Mouse (Mus musculus): ENCODE measurements at regions not wholly inside any gene's neighbourhood (a gene's known extent, or its start where the extent isn't known, plus 50 kb on each side); places are given as distances from the start of the nearest gene placed in this dataset.
A peak's percentile ranks its signal among the peaks of the same experiment; 100 is the strongest.
"Not testable (repeated sequence)": the region's sequence is repeated elsewhere in the genome, so short reads cannot be mapped to it uniquely, and the experiment has no call there.

DNA sequence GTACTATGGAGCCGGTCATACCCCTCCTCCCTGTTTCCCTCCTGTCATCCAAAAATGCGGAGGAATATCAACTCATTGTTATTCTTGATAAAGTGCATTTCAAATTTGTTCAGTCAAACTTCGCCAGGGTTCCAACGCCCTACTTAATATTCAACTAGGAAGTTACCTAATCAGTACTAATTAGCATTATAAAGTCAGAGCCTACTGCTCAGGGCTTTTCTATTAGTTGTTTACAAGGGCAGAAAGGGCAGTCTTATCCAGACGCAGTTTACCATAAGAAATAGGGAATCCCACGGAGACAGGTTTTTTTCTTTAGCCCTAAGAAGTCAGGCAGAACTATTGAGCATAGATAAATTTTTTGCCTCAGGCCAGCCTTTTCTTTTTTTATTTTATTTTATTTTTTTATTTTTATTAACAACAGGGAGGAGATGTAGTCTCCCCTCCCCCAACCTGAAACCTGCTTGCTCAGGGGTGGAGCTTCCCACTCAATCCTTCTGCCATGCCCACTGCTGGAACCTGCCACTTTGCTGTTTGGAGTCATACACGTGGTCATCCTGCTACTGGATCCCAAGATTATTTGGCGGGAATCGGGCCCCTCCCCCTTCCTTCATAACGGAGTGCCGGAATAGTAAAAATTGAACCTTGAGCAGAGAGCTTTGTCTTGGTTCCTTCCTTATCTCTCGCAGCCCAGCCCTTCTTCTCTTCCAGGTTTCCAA is 632.9 kb downstream of the Cypt12 start:
- not testable (repeated sequence) for H3K27ac ChIP-seq (replicated peaks; ENCODE audit: low read depth, low read length); H3K36me3 ChIP-seq (ENCODE audit: control insufficient read depth, insufficient read depth, low read length); H3K4me1 ChIP-seq (ENCODE audit: control insufficient read depth, insufficient read depth, low read length); H3K4me2 ChIP-seq (ENCODE audit: low read depth, low read length); H3K9me3 ChIP-seq (ENCODE audit: control insufficient read depth, low read length); H3K4me3 ChIP-seq (ENCODE audit: low read depth, low read length); ATAC-seq (ENCODE audit: low read depth); H3K27me3 ChIP-seq (replicated peaks; ENCODE audit: control insufficient read depth, insufficient read depth, low read length); H3K9ac ChIP-seq (ENCODE audit: low read depth, low read length); DNase-seq (ENCODE audit: low spot score)
- 67% methylated on average over 12 of the region's 12 CpGs for WGBS

DNA sequence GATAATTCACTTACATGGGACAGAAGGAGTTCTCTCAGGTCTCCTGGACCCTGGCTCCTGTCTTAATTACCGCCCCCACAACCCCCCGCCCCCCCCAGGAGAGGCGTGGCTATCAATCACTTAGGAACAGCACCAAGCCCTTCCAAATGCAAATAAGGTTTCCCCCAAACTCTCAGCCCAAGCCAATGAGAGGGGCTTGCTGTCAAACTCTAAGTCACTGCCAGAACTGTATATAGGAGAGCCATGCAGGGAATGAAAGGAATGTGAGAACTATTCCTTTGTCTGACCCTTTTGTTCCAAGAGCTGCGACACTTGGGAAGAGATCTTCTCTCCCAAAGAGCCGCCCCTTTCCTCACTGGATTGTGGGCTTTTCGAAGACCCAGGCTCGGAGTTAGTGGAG is 672.4 kb downstream of the Cypt12 start:
- no peaks in the 10 kb centered on the region for H3K36me3 ChIP-seq (ENCODE audit: control insufficient read depth, insufficient read depth, low read length)
- no peak overlapping the region for H3K4me3 ChIP-seq (ENCODE audit: low read depth, low read length)
- no peak overlapping the region for H3K27ac ChIP-seq (replicated peaks; ENCODE audit: low read depth, low read length)
- no peak for ATAC-seq (ENCODE audit: low read depth)
- H3K4me2 ChIP-seq (ENCODE audit: low read depth, low read length), result no peak overlapping the region
- peaks cover 21% of the 10 kb centered on the region for H3K4me1 ChIP-seq (ENCODE audit: control insufficient read depth, insufficient read depth, low read length)
- 30% methylated on average over 6 of the region's 7 CpGs for WGBS
- no peaks in the 10 kb centered on the region for H3K27me3 ChIP-seq (replicated peaks; ENCODE audit: control insufficient read depth, insufficient read depth, low read length)
- H3K9ac ChIP-seq (ENCODE audit: low read depth, low read length), result no peak overlapping the region
- DNase-seq (ENCODE audit: low spot score), result peak; percentile 4
- no peaks in the 10 kb centered on the region for H3K9me3 ChIP-seq (ENCODE audit: control insufficient read depth, low read length)

DNA sequence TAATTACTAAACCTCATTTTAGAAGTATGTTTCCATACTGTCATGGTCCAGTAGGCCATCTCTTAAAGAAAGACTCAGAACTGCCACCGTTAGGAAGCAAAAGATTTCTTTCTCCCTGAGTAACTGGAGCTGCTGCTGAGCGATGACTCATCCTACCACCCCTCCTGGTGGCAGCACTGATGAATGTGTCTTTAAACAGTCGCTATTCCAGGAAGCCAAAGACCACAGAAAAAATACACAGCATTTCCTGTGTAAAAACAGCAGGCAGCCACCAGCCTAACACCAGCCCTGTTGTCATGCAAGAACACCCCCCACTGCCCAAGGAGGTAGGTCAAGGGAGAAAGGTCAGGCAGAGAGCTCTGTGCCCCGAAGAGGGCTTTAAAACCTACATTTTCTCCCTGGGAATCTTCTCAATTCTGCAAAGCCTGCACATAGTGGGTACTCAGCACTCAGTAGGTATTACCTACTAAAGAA is 675.7 kb downstream of the Cypt12 start:
- Histone ChIP-seq H3K36me3 (ENCODE audit: control insufficient read depth, insufficient read depth, low read length) (no peaks in the 10 kb centered on the region), H3K9ac (ENCODE audit: low read depth, low read length) (no peak overlapping the region), H3K27ac (replicated peaks; ENCODE audit: low read depth, low read length) (peak overlapping the region; percentile 73), H3K9me3 (ENCODE audit: control insufficient read depth, low read length) (no peaks in the 10 kb centered on the region), H3K27me3 (replicated peaks; ENCODE audit: control insufficient read depth, insufficient read depth, low read length) (no peaks in the 10 kb centered on the region), H3K4me3 (ENCODE audit: low read depth, low read length) (0 out of 2 replicates have a peak overlapping the region, but pooled peaks have one; percentile 37), H3K4me2 (ENCODE audit: low read depth, low read length) (peak overlapping the region; percentile 68), H3K4me1 (ENCODE audit: control insufficient read depth, insufficient read depth, low read length) (peaks cover 22% of the 10 kb centered on the region)
- ATAC-seq (ENCODE audit: low read depth) (peak; percentile 73), DNase-seq (ENCODE audit: low spot score) (peak; percentile 90)
- 4% methylated on average over 4 of the region's 4 CpGs for WGBS

DNA sequence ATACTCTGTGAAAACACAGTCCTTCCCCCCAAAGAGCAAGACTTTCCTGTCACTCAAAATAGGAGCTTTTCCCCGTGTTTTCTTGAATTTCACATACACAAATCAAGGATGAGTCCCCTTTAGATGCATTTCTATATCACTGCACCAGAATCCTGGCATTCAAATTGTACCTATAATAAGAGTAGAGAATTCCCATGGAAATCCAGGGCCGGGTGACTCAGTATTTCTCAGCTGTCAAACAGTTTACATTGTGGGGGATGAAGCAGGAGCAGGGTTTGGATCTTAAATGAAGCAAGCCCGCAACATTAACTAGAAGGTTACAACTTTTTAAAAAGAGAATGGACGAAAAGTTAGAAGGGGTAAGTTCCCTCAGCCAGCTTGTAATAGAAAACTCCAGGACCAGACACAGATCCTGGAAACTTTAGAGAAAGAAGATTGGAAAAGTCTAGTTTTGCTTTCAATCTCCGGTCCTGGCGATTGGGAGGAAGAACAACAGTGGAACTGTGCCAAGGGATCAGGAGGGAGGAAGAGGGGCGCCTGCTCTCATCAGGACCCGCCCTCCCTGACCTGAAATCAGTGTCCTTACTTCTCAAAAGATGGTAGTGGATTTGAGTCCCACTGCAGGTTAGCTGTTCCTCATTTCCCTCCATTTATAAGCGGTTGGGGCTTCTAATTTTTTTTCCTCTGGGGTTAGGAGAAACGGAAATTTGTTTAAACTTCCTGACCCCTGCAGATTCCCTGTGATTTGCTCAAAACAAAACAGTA is 676.4 kb downstream of the Cypt12 start:
- H3K27ac ChIP-seq (replicated peaks; ENCODE audit: low read depth, low read length), result peak overlapping the region; percentile 73
- H3K27me3 ChIP-seq (replicated peaks; ENCODE audit: control insufficient read depth, insufficient read depth, low read length), result no peaks in the 10 kb centered on the region
- H3K4me2 ChIP-seq (ENCODE audit: low read depth, low read length), result peak overlapping the region; percentile 68
- DNase-seq (ENCODE audit: low spot score) (peak; percentile 85), ATAC-seq (ENCODE audit: low read depth) (no peak)
- H3K9ac ChIP-seq (ENCODE audit: low read depth, low read length), result peak overlapping the region; percentile 55; the same call in 1 of the 2 replicates
- WGBS, result 4% methylated on average over 9 of the region's 10 CpGs
- H3K4me1 ChIP-seq (ENCODE audit: control insufficient read depth, insufficient read depth, low read length), result peaks cover 22% of the 10 kb centered on the region
- H3K4me3 ChIP-seq (ENCODE audit: low read depth, low read length), result peak overlapping the region; percentile 37
- no peaks in the 10 kb centered on the region for H3K36me3 ChIP-seq (ENCODE audit: control insufficient read depth, insufficient read depth, low read length)
- H3K9me3 ChIP-seq (ENCODE audit: control insufficient read depth, low read length), result no peaks in the 10 kb centered on the region

DNA sequence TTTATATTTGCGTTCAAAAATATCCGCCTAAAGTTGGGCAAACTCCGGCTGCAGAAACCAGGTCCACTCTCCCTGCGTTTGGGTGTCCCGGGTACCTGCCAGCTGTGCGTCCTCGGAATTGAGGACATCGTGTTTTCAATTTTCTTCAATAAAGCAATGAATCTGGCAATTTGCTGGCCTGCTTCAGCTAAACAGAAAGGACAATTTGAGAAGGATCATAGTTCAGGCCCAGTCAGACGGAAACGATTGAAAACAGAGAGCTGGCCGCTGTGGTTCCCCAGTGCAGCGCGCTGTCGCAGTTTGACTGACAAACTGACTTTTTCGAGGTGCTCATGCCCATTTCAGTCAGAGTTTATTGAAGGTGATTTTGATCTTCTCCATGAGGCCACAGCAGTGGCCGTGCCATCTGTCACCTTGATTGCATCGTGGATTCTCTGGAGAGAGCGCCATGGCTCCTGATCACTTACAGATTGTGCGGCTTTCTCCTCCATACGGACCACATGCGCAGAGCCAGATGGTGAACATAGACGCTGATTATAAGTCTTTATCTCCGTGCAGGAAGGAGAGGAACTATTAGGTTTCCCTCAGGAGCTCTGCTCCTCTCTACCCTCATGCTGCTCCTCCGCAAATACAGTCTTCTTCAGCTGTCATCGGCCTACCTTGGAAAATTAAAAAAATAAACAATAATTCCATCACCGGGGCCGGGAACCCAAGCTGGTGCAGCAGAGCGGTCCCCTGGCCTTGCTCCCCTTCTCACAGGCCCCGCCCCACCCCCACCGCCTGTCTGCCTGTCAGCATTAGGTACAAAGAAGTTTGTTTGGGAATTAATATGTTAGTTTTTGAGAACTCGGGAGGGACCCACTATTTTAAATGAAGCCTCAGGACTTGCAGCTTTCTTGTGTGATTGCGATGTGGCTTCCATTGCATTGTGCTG is 677.5 kb downstream of the Cypt12 start:
- peak overlapping the region; percentile 37 for H3K4me3 ChIP-seq (ENCODE audit: low read depth, low read length)
- H3K9me3 ChIP-seq (ENCODE audit: control insufficient read depth, low read length), result no peaks in the 10 kb centered on the region
- ATAC-seq (ENCODE audit: low read depth), result peak; percentile 89
- H3K9ac ChIP-seq (ENCODE audit: low read depth, low read length), result peak overlapping the region; percentile 55
- 4% methylated on average over 32 of the region's 32 CpGs for WGBS
- H3K4me1 ChIP-seq (ENCODE audit: control insufficient read depth, insufficient read depth, low read length), result peaks cover 22% of the 10 kb centered on the region
- H3K36me3 ChIP-seq (ENCODE audit: control insufficient read depth, insufficient read depth, low read length), result no peaks in the 10 kb centered on the region
- H3K27me3 ChIP-seq (replicated peaks; ENCODE audit: control insufficient read depth, insufficient read depth, low read length), result no peaks in the 10 kb centered on the region
- peak overlapping the region; percentile 68 for H3K4me2 ChIP-seq (ENCODE audit: low read depth, low read length)
- peak; percentile 81 for DNase-seq (ENCODE audit: low spot score)
- H3K27ac ChIP-seq (replicated peaks; ENCODE audit: low read depth, low read length), result peak overlapping the region; percentile 73

DNA sequence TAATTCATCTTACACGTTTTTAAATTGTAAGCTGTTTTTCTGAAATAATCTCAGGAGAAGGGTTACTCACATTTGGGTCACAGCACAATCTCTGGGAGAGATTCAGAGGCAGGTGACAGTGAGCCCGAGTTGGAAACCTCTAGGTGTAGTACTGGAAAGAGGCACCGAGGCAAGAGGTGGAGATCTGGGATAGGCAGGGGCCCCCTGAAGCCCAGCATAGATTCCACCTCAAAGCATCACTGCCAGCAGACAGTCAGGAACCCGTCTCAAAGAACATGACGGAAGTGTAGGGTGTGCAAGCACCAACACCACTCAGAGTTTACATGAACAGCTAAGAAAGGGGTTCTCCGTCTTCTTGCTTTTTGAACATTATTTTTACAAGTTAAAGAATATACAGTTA is 678.2 kb downstream of the Cypt12 start:
- Histone ChIP-seq H3K4me3 (ENCODE audit: low read depth, low read length) (0 out of 2 replicates have a peak overlapping the region, but pooled peaks have one; percentile 37), H3K27me3 (replicated peaks; ENCODE audit: control insufficient read depth, insufficient read depth, low read length) (no peaks in the 10 kb centered on the region), H3K9me3 (ENCODE audit: control insufficient read depth, low read length) (no peaks in the 10 kb centered on the region), H3K36me3 (ENCODE audit: control insufficient read depth, insufficient read depth, low read length) (no peaks in the 10 kb centered on the region), H3K4me2 (ENCODE audit: low read depth, low read length) (peak overlapping the region; percentile 68; the same call in 1 of the 2 replicates), H3K9ac (ENCODE audit: low read depth, low read length) (peak overlapping the region; percentile 55; the same call in 1 of the 2 replicates), H3K4me1 (ENCODE audit: control insufficient read depth, insufficient read depth, low read length) (peaks cover 22% of the 10 kb centered on the region), H3K27ac (replicated peaks; ENCODE audit: low read depth, low read length) (no peak overlapping the region)
- ATAC-seq (ENCODE audit: low read depth) (no peak), DNase-seq (ENCODE audit: low spot score) (no peak)
- 40% methylated on average over 6 of the region's 6 CpGs for WGBS

DNA sequence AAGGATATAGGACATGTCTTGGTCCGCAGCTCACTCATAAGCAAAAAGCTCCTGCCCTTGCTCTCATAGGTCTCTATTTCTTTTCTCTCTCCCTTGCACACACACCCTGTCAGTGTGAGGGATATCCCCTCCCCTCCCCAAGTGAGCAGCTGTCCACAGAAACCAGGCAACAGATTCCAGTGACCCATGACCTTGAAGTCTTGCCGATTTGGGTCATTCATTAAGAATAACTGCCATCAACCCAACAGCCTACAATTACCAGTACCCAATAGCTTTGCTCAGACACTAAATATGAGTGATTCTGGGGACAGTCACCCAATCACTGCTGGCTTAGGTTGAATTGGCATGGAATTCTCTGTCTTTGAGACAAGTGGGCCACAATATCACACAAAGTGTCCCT is 678.6 kb downstream of the Cypt12 start:
- ATAC-seq (ENCODE audit: low read depth), result no peak
- Histone ChIP-seq H3K27ac (replicated peaks; ENCODE audit: low read depth, low read length) (no peak overlapping the region), H3K36me3 (ENCODE audit: control insufficient read depth, insufficient read depth, low read length) (no peaks in the 10 kb centered on the region), H3K9me3 (ENCODE audit: control insufficient read depth, low read length) (no peaks in the 10 kb centered on the region), H3K9ac (ENCODE audit: low read depth, low read length) (no peak overlapping the region), H3K4me2 (ENCODE audit: low read depth, low read length) (no peak overlapping the region), H3K27me3 (replicated peaks; ENCODE audit: control insufficient read depth, insufficient read depth, low read length) (no peaks in the 10 kb centered on the region), H3K4me3 (ENCODE audit: low read depth, low read length) (no peak overlapping the region), H3K4me1 (ENCODE audit: control insufficient read depth, insufficient read depth, low read length) (peaks cover 22% of the 10 kb centered on the region)
- peak; percentile 23 for DNase-seq (ENCODE audit: low spot score)
- 51% methylated on average over 2 of the region's 2 CpGs for WGBS

DNA sequence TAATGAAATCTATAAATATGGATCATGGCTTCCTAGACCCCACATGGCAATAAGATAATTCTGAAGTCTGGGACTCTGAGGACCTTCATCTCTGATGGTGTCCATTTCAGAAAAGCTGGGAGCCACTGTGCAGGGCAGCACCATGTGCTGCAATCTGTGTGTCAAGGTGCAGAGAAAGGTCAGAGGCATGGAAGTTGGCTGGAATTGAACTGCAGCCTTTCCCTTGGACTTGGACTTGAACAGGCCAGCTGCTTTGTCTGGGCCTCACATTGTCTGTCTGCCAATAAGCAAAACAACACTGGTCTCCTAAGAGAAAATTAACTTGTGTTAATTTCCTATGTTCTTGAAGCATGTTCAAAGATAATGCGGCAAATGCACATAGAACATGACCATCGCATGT is 681.0 kb downstream of the Cypt12 start:
- Histone ChIP-seq H3K9me3 (ENCODE audit: control insufficient read depth, low read length) (no peaks in the 10 kb centered on the region), H3K4me1 (ENCODE audit: control insufficient read depth, insufficient read depth, low read length) (peaks cover 12% of the 10 kb centered on the region; the same call in 1 of the 2 replicates), H3K27me3 (replicated peaks; ENCODE audit: control insufficient read depth, insufficient read depth, low read length) (no peaks in the 10 kb centered on the region), H3K9ac (ENCODE audit: low read depth, low read length) (no peak overlapping the region), H3K4me2 (ENCODE audit: low read depth, low read length) (no peak overlapping the region), H3K27ac (replicated peaks; ENCODE audit: low read depth, low read length) (no peak overlapping the region), H3K36me3 (ENCODE audit: control insufficient read depth, insufficient read depth, low read length) (no peaks in the 10 kb centered on the region), H3K4me3 (ENCODE audit: low read depth, low read length) (no peak overlapping the region)
- no peak for DNase-seq (ENCODE audit: low spot score)
- 90% methylated on average over 2 of the region's 2 CpGs for WGBS
- ATAC-seq (ENCODE audit: low read depth), result no peak
